Mouse (Mus musculus): ENCODE results near the gene Rps6kl1. TPM values are rescaled to one million over a fixed set of nuclear protein-coding genes. Genes with fewer than 3 reads are reported as not detected.

The Rps6kl1 gene
- total and polyA plus RNA-seq, 3 experiments, result 0.21 to 0.86 (median 0.36) TPM

DNA sequence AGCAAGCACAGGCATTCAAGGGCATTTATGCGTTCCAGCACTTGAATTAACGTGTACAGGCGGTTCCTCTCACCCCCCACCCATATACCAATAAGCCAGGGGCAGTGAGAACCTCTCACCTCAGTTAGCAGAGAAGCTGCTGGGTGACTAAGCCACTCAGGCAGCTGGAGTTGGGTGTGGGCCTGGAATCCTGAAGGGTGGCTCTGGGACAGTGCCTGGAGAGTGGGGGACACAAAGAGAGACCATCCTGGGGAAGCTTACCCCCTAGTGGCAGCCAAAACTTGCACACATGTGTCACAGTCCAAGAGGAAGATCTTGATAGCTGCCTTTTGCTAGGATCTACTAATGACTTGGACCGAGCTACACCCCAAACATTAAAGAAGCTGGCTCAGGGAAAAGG, 14.4 kb downstream of the Rps6kl1 start:
- H3K27me3 ChIP-seq (replicated peaks), result no peaks in the 10 kb centered on the region
- no peaks in the 10 kb centered on the region for H3K79me2 ChIP-seq (replicated peaks; ENCODE audit: control insufficient read depth, extremely low read depth, insufficient read depth, poor library complexity, severe bottlenecking)
- dilution Hi-C loops (cut with MboI; ENCODE audit: extremely low pct_ligation_motif_present, extremely low pct_unique_long_range_greater_than_20kb, low sequenced_read_pairs) (no loop called here), in situ Hi-C loops (cut with MboI; ENCODE audit: low pct_ligation_motif_present, low pct_unique_long_range_greater_than_20kb, low sequenced_read_pairs) (no loop called here)
- no peak overlapping the region for H3K9ac ChIP-seq (ENCODE audit: insufficient read depth, low read depth)
- no peak for DNase-seq (ENCODE audit: extremely low read depth)
- H3K9me3 ChIP-seq (replicated peaks; ENCODE audit: low read length), result no peaks in the 10 kb centered on the region
- H3K4me2 ChIP-seq (ENCODE audit: insufficient read depth, low read depth, poor library complexity, severe bottlenecking), result no peak overlapping the region
- no peak overlapping the region for H3K4me3 ChIP-seq (replicated peaks in 1 of 3; ENCODE audit: low read depth in 2 of 3, low read length in 2 of 3, poor library complexity in 1 of 3)
- H3K36me3 ChIP-seq (replicated peaks in 1 of 2; ENCODE audit: control insufficient read depth in 1 of 2, insufficient read depth in 1 of 2, low read length in 1 of 2), result peaks cover 35 to 48% of the 10 kb centered on the region in 2 experiments
- H3K4me1 ChIP-seq (ENCODE audit: control insufficient read depth in 1 of 2, insufficient read depth in 2 of 2), result no peaks in the 10 kb centered on the region
- peak in 1 of 2 experiments; percentile 37; a peak in 2 of 4 replicates for TF ChIP-seq CTCF (conservative IDR thresholded peaks at IDR 0.05 in 1 of 2, IDR thresholded peaks at IDR 0.05 in 1 of 2; ENCODE audit: low read depth in 2 of 2, low read length in 2 of 2)
- no peak for TF ChIP-seq CHD1 (IDR thresholded peaks at IDR 0.05; ENCODE audit: low read depth, low read length)
- TF ChIP-seq SMC3 (IDR thresholded peaks at IDR 0.05; ENCODE audit: low read depth, low read length), result 0 out of 2 replicates have a peak, but pooled peaks have one; percentile 21
- H3K27ac ChIP-seq (ENCODE audit: insufficient read depth, low read depth), result no peak overlapping the region

GRCm38 (mm10) chr12:85135513-85136470, 15.3 kb downstream of the Rps6kl1 start:
- no peaks in the 10 kb centered on the region for H3K9me3 ChIP-seq (replicated peaks; ENCODE audit: low read length)
- in situ Hi-C loops (cut with MboI; ENCODE audit: low pct_ligation_motif_present, low pct_unique_long_range_greater_than_20kb, low sequenced_read_pairs), result no loop called here
- no peak overlapping the region for H3K4me2 ChIP-seq (ENCODE audit: insufficient read depth, low read depth, poor library complexity, severe bottlenecking)
- H3K4me1 ChIP-seq (ENCODE audit: control insufficient read depth in 1 of 2, insufficient read depth in 2 of 2), result no peaks in the 10 kb centered on the region
- H3K27me3 ChIP-seq (replicated peaks), result no peaks in the 10 kb centered on the region
- H3K4me3 ChIP-seq (replicated peaks in 1 of 3; ENCODE audit: low read depth in 2 of 3, low read length in 2 of 3, poor library complexity in 1 of 3), result no peak overlapping the region
- TF ChIP-seq UBTF (IDR thresholded peaks at IDR 0.05; ENCODE audit: low read depth, low read length) (no peak), POLR2A (IDR thresholded peaks at IDR 0.05; ENCODE audit: low read depth, low read length) (no peak), RCOR1 (conservative IDR thresholded peaks at IDR 0.05; ENCODE audit: low read depth, low read length) (no peak), CHD2 (IDR thresholded peaks at IDR 0.05; ENCODE audit: low read length) (no peak), USF1 (IDR thresholded peaks at IDR 0.05; ENCODE audit: low read depth, low read length) (no peak), POLR2AphosphoS2 (IDR thresholded peaks at IDR 0.05; ENCODE audit: low read depth, low read length) (no peak), EP300 (IDR thresholded peaks at IDR 0.05; ENCODE audit: low read length) (no peak), BHLHE40 (IDR thresholded peaks at IDR 0.05; ENCODE audit: low read depth, low read length) (no peak), MAZ (IDR thresholded peaks at IDR 0.05; ENCODE audit: low read depth, low read length) (no peak), ZNF384 (IDR thresholded peaks at IDR 0.05; ENCODE audit: low read depth, low read length) (no peak), GABPA (IDR thresholded peaks at IDR 0.05; ENCODE audit: insufficient replicate concordance, low read depth, low read length) (no peak), ETS1 (conservative IDR thresholded peaks at IDR 0.05; ENCODE audit: low read depth, low read length) (no peak), ZC3H11A (IDR thresholded peaks at IDR 0.05; ENCODE audit: low read depth, low read length) (no peak), JUND (conservative IDR thresholded peaks at IDR 0.05; ENCODE audit: low read depth, low read length) (no peak), MEF2A (IDR thresholded peaks at IDR 0.05; ENCODE audit: borderline replicate concordance, low read depth, low read length) (no peak), ZKSCAN1 (IDR thresholded peaks at IDR 0.05; ENCODE audit: borderline replicate concordance, low read depth, low read length) (no peak), SMC3 (IDR thresholded peaks at IDR 0.05; ENCODE audit: low read depth, low read length) (no peak), RAD21 (IDR thresholded peaks at IDR 0.05; ENCODE audit: low read depth, low read length) (no peak), MXI1 (IDR thresholded peaks at IDR 0.05; ENCODE audit: low read depth, low read length) (no peak)
- DNase-seq (ENCODE audit: extremely low read depth), result no peak
- H3K27ac ChIP-seq (ENCODE audit: insufficient read depth, low read depth), result no peak overlapping the region
- dilution Hi-C loops (cut with MboI; ENCODE audit: extremely low pct_ligation_motif_present, extremely low pct_unique_long_range_greater_than_20kb, low sequenced_read_pairs), result no loop called here
- no peak overlapping the region for H3K9ac ChIP-seq (ENCODE audit: insufficient read depth, low read depth)
- peaks cover 42 to 56% of the 10 kb centered on the region in 2 experiments for H3K36me3 ChIP-seq (replicated peaks in 1 of 2; ENCODE audit: control insufficient read depth in 1 of 2, insufficient read depth in 1 of 2, low read length in 1 of 2)
- H3K79me2 ChIP-seq (replicated peaks; ENCODE audit: control insufficient read depth, extremely low read depth, insufficient read depth, poor library complexity, severe bottlenecking), result no peaks in the 10 kb centered on the region
